Mouse (Mus musculus): ENCODE data around the gene Etnk1. TPM values are rescaled to one million over a fixed set of nuclear protein-coding genes. Genes with fewer than 3 reads are reported as not detected.

Gene Etnk1
- total and polyA plus RNA-seq, 3 experiments, result 29.9 to 37.0 (median 33.6) TPM

DNA sequence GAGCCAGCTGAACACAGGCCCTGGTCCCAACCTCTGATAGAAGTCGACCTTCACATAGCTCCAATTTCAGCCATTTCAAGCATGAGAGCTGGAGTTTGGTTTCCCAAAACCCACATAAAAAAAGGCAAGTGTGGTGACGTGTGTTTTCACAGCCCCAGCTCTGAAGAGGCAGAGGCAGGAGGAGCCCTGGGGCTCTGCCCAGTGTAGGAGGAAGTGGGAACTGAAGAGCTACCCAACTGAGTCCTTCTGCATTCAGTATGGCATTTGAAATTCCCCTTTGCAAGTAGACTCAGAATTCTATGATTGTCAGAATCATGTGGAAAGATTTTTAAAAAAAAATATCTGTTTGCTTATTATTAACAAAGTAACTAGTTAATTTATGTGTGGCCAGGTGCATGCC, 63.9 kb downstream of the Etnk1 start:
- Histone ChIP-seq H3K9ac (ENCODE audit: control insufficient read depth, low read depth, low read length, poor library complexity, severe bottlenecking) (no peak overlapping the region), H3K4me1 (ENCODE audit: control insufficient read depth in 1 of 2, insufficient read depth in 2 of 2, low read length in 2 of 2) (no peaks in the 10 kb centered on the region; a peak in 1 of 4 replicates), H3K9me3 (replicated peaks; ENCODE audit: insufficient read depth, low read length) (no peaks in the 10 kb centered on the region), H3K27ac (ENCODE audit: control insufficient read depth, low read depth, low read length) (no peak overlapping the region), H3K79me2 (ENCODE audit: control insufficient read depth, insufficient read depth, low read length, poor library complexity) (no peaks in the 10 kb centered on the region), H3K4me3 (ENCODE audit: control insufficient read depth in 1 of 2, insufficient read depth in 1 of 2, low read depth in 2 of 2, low read length in 2 of 2) (no peak overlapping the region), H3K36me3 (ENCODE audit: control insufficient read depth in 1 of 2, insufficient read depth in 2 of 2, low read length in 2 of 2) (no peaks in the 10 kb centered on the region), H3K27me3 (ENCODE audit: control insufficient read depth in 1 of 2, insufficient read depth in 2 of 2, low read length in 2 of 2) (no peaks in the 10 kb centered on the region)
- TF ChIP-seq ETS1 (IDR thresholded peaks at IDR 0.05; ENCODE audit: low read depth, low read length) (no peak), GATA1 (IDR thresholded peaks at IDR 0.05; ENCODE audit: low read depth, low read length) (no peak), MXI1 (IDR thresholded peaks at IDR 0.05; ENCODE audit: low read depth, low read length) (no peak), MYC (IDR thresholded peaks at IDR 0.05; ENCODE audit: low read depth, low read length) (no peak), JUND (IDR thresholded peaks at IDR 0.05; ENCODE audit: low read depth, low read length) (no peak), CTCF (IDR thresholded peaks at IDR 0.05 in 2 of 3, conservative IDR thresholded peaks at IDR 0.05 in 1 of 3; ENCODE audit: control insufficient read depth in 1 of 3, insufficient read depth in 1 of 3, low read depth in 2 of 3, low read length in 3 of 3, poor library complexity in 1 of 3, severe bottlenecking in 1 of 3) (no peak), E2F4 (IDR thresholded peaks at IDR 0.05; ENCODE audit: borderline replicate concordance, low read depth, low read length) (no peak), ELF1 (IDR thresholded peaks at IDR 0.05; ENCODE audit: low read depth, low read length) (no peak), MAFK (IDR thresholded peaks at IDR 0.05; ENCODE audit: borderline replicate concordance, low read depth, low read length) (no peak), TCF12 (IDR thresholded peaks at IDR 0.05; ENCODE audit: low read depth, low read length) (no peak), NELFE (IDR thresholded peaks at IDR 0.05; ENCODE audit: low read depth, low read length) (no peak), SMC3 (IDR thresholded peaks at IDR 0.05; ENCODE audit: low read depth, low read length) (no peak)
- no peak for DNase-seq (ENCODE audit: low read depth, low spot score)

DNA sequence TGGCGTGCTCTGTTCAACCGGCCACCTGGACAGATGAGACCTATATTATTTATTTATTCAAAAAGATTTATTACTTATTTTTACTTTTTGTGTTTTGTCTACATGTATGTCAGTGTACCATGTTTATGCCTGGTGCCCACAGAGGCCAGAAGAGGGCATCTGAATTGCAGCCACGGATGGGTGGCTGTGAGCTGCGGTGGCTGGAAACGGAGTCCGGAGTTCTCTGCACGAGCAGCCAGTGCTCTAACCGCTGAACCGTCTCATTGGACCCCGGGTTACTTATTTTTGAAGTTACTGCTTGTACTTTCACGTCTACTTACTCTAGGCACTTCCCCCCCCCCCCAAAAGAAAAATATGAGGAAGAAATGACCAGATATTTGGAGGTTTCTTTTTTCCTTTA, 65.7 kb downstream of the Etnk1 start:
- no peak overlapping the region for H3K9ac ChIP-seq (ENCODE audit: control insufficient read depth, low read depth, low read length, poor library complexity, severe bottlenecking)
- DNase-seq (ENCODE audit: low read depth, low spot score), result no peak
- no peaks in the 10 kb centered on the region for H3K79me2 ChIP-seq (ENCODE audit: control insufficient read depth, insufficient read depth, low read length, poor library complexity)
- H3K36me3 ChIP-seq (ENCODE audit: control insufficient read depth in 1 of 2, insufficient read depth in 2 of 2, low read length in 2 of 2), result no peaks in the 10 kb centered on the region
- TF ChIP-seq E2F4 (IDR thresholded peaks at IDR 0.05; ENCODE audit: borderline replicate concordance, low read depth, low read length), result no peak
- TF ChIP-seq POLR2A (IDR thresholded peaks at IDR 0.05; ENCODE audit: control insufficient read depth in 1 of 2, insufficient read depth in 1 of 2, low read depth in 1 of 2, low read length in 2 of 2, poor library complexity in 1 of 2), result no peak
- no peak for TF ChIP-seq RAD21 (IDR thresholded peaks at IDR 0.05; ENCODE audit: low read depth, low read length)
- no peak for TF ChIP-seq NRF1 (IDR thresholded peaks at IDR 0.05; ENCODE audit: insufficient read depth, low read depth, low read length, poor library complexity, severe bottlenecking)
- TF ChIP-seq TBP (IDR thresholded peaks at IDR 0.05; ENCODE audit: low read depth, low read length), result no peak
- TF ChIP-seq CHD2 (IDR thresholded peaks at IDR 0.05; ENCODE audit: low read length), result no peak
- TF ChIP-seq TCF12 (IDR thresholded peaks at IDR 0.05; ENCODE audit: low read depth, low read length), result no peak
- TF ChIP-seq MYB (IDR thresholded peaks at IDR 0.05; ENCODE audit: low read depth, low read length), result no peak
- TF ChIP-seq POLR2AphosphoS5 (IDR thresholded peaks at IDR 0.05; ENCODE audit: borderline replicate concordance, low read depth, low read length), result no peak
- no peak for TF ChIP-seq GATA1 (IDR thresholded peaks at IDR 0.05; ENCODE audit: low read depth, low read length)
- TF ChIP-seq ZKSCAN1 (IDR thresholded peaks at IDR 0.05; ENCODE audit: low read depth, low read length), result no peak
- no peak for TF ChIP-seq SIN3A (IDR thresholded peaks at IDR 0.05; ENCODE audit: low read length)
- no peak for TF ChIP-seq HCFC1 (IDR thresholded peaks at IDR 0.05; ENCODE audit: low read depth, low read length)
- no peak for TF ChIP-seq MXI1 (IDR thresholded peaks at IDR 0.05; ENCODE audit: low read depth, low read length)
- TF ChIP-seq MAFK (IDR thresholded peaks at IDR 0.05; ENCODE audit: borderline replicate concordance, low read depth, low read length), result no peak
- TF ChIP-seq USF1 (IDR thresholded peaks at IDR 0.05; ENCODE audit: low read depth, low read length), result no peak
- TF ChIP-seq MAZ (IDR thresholded peaks at IDR 0.05; ENCODE audit: low read depth, low read length), result no peak
- no peak for TF ChIP-seq TAL1 (IDR thresholded peaks at IDR 0.05; ENCODE audit: low read length)
- H3K27ac ChIP-seq (ENCODE audit: control insufficient read depth, low read depth, low read length), result no peak overlapping the region
- no peaks in the 10 kb centered on the region; a peak in 1 of 4 replicates for H3K4me1 ChIP-seq (ENCODE audit: control insufficient read depth in 1 of 2, insufficient read depth in 2 of 2, low read length in 2 of 2)
- no peak overlapping the region for H3K4me3 ChIP-seq (ENCODE audit: control insufficient read depth in 1 of 2, insufficient read depth in 1 of 2, low read depth in 2 of 2, low read length in 2 of 2)
- H3K9me3 ChIP-seq (replicated peaks; ENCODE audit: insufficient read depth, low read length), result no peaks in the 10 kb centered on the region
- H3K27me3 ChIP-seq (ENCODE audit: control insufficient read depth in 1 of 2, insufficient read depth in 2 of 2, low read length in 2 of 2), result no peaks in the 10 kb centered on the region

All from MEL (cell line).